Mouse (Mus musculus) midbrain, embryonic 14.5 days (tissue): Measurements from ENCODE around the gene Alkbh8. TPM values are rescaled to one million over a fixed set of nuclear protein-coding genes. Genes with fewer than 3 reads are reported as not detected.
"Not testable (repeated sequence)": the region's sequence is repeated elsewhere in the genome, so short reads cannot be mapped to it uniquely, and the experiment has no call there.

Experiments
- ATAC-seq: fragments of 200-750 bp; cut with Nextera tagmentation; 2 replicates; pipeline ENCODE4 v1.8.0; 2017; ENCODE audit warnings: moderate number of reproducible peaks, moderate library complexity; ENCODE audit not compliant: low FRiP score, low TSS enrichment
- DNase-seq: peaks from one replicate; pipeline ENCODE4 v3.0.0-alpha.2; 2015
- H3K27ac ChIP-seq: fragments of 300-500 bp; sonication (generic); replicated peaks from 2 replicates; pipeline ENCODE4 v1.5.1; 2014; ENCODE audit warnings: mild to moderate bottlenecking, low read depth, low read length, moderate library complexity
- H3K27me3 ChIP-seq: fragments of 300-500 bp; sonication (generic); 2 replicates; pipeline ENCODE4 v1.6.1; 2014; ENCODE audit warnings: low read length, control low read depth, mixed read lengths; ENCODE audit not compliant: control insufficient read depth, insufficient read depth
- H3K36me3 ChIP-seq: fragments of 300-500 bp; sonication (generic); 2 replicates; pipeline ENCODE4 v1.6.1; 2014; ENCODE audit warnings: low read length, control low read depth; ENCODE audit not compliant: control insufficient read depth, insufficient read depth
- H3K4me1 ChIP-seq: fragments of 300-500 bp; sonication (generic); 2 replicates; pipeline ENCODE4 v1.6.1; 2014; ENCODE audit warnings: mild to moderate bottlenecking, antibody characterized with exemption, low read length, control low read depth; ENCODE audit not compliant: control insufficient read depth, insufficient read depth
- H3K4me2 ChIP-seq: fragments of 300-500 bp; sonication (generic); 2 replicates; pipeline ENCODE4 v1.6.1; 2014; ENCODE audit warnings: mild to moderate bottlenecking, low read length, moderate library complexity
- H3K4me3 ChIP-seq: fragments of 300-500 bp; sonication (generic); replicated peaks from 2 replicates; pipeline ENCODE4 v1.5.1; 2014; ENCODE audit warnings: low read depth, low read length
- H3K9ac ChIP-seq: fragments of 300-500 bp; sonication (generic); replicated peaks from 2 replicates; pipeline ENCODE4 v1.6.1; 2014; ENCODE audit warnings: mild to moderate bottlenecking, low read length, moderate library complexity
- H3K9me3 ChIP-seq: fragments of 300-500 bp; sonication (generic); 2 replicates; pipeline ENCODE4 v1.6.1; 2016; ENCODE audit warnings: low read length, control low read depth, mixed read lengths; ENCODE audit not compliant: control insufficient read depth
- WGBS: fragments of 180-500 bp; shearing (Covaris S2); extraction: QIAGEN DNeasy Blood & Tissue Kit; methylation state at CpG from one replicate; pipeline ENCODE4 v1.1.7; 2014; 5-methylcytosine and 5-hydroxymethylcytosine counted together
- polyA plus RNA-seq: library from polyadenylated mRNA; unstranded; fragments of >200 nt; fragmentation: Nextera tagmentation; extraction: Ambion mirVana; gene quantifications from 2 replicates; pipeline ENCODE4 v1.2.1, GENCODE M21; 2014

The Alkbh8 gene
- polyA plus RNA-seq, 1 experiment from 2014 or later = 70.1 TPM

DNA sequence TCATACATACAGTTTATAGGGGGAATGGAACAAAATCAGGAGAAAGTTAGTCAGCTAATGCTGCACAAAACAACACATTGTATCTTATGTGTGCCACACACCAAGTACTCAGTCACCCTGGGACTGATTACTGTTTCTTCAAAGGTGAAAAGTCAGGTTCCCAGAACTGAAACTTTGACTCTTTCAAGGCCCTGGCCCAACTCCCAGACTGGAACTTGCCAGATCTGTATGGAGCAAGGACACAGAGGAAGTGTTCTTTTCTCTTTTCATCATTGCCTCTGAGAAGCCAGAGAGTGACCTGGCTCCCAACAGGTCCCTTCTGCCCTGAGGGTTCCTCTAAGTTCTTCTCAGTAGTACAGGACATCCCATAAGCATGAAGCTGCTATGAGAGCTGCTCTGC lies 10.2 kb downstream of the Alkbh8 start:
- Histone ChIP-seq H3K4me3 (no peak overlapping the region), H3K27me3 (no peaks in the 10 kb centered on the region), H3K27ac (no peak overlapping the region), H3K4me1 (no peaks in the 10 kb centered on the region), H3K4me2 (no peak overlapping the region), H3K9me3 (no peaks in the 10 kb centered on the region), H3K36me3 (peaks cover 58% of the 10 kb centered on the region), H3K9ac (no peak overlapping the region)
- DNase-seq (no peak), ATAC-seq (no peak)

DNA sequence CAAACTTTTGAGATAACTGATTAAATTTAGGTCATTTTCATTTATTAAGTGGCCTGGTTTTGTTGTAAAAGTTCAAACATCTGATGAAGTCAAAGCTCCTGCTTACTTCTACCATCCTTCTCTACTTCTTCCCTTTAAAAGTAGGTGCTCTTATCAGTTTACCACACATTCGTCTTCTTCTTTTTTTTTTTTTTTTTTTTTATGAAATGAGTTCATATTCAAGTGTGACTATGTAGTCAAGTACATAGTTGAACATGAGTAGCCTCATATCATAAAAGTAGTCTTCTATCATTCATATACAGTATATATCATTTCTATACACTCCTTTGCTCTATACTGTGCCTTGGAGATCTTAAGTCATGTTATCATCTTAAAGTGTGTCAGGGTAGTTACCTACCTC lies 11.0 kb downstream of the Alkbh8 start:
- no peak overlapping the region for H3K4me2 ChIP-seq
- no peak overlapping the region for H3K9ac ChIP-seq
- ATAC-seq (no peak), DNase-seq (no peak)
- H3K27ac ChIP-seq = no peak overlapping the region
- no peak overlapping the region for H3K4me3 ChIP-seq
- no peaks in the 10 kb centered on the region for H3K9me3 ChIP-seq
- no peaks in the 10 kb centered on the region for H3K27me3 ChIP-seq
- no peaks in the 10 kb centered on the region for H3K4me1 ChIP-seq
- H3K36me3 ChIP-seq = peaks cover 63% of the 10 kb centered on the region
- WGBS = 93% methylated on average over 1 of the region's 1 CpGs

DNA sequence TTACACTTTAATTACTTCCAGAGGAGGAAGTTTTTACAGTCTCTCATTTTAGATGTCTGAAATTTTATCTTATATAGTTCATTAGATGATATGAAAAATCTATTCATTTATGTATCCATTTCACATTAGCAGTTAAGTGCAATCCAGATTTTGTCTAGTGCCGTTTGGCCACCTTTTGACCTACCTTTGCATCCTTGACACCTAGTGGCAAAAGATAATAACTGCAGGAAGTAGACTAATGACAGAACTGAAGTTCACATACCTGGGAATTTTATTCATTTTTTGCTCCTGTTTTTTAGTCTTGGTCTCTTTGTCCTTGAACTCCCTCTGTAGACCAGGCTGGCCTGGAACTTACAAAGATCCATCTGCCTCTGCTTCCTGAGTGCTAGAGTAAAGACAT lies 15.1 kb downstream of the Alkbh8 start:
- H3K4me3 ChIP-seq = no peak overlapping the region
- 86% methylated on average over 1 of the region's 1 CpGs for WGBS
- no peaks in the 10 kb centered on the region for H3K9me3 ChIP-seq
- DNase-seq = peak; percentile 8
- no peaks in the 10 kb centered on the region for H3K27me3 ChIP-seq
- no peak overlapping the region for H3K4me2 ChIP-seq
- ATAC-seq = no peak
- H3K4me1 ChIP-seq = no peaks in the 10 kb centered on the region
- H3K27ac ChIP-seq = no peak overlapping the region
- no peak overlapping the region for H3K9ac ChIP-seq
- H3K36me3 ChIP-seq = peaks cover 62% of the 10 kb centered on the region

DNA sequence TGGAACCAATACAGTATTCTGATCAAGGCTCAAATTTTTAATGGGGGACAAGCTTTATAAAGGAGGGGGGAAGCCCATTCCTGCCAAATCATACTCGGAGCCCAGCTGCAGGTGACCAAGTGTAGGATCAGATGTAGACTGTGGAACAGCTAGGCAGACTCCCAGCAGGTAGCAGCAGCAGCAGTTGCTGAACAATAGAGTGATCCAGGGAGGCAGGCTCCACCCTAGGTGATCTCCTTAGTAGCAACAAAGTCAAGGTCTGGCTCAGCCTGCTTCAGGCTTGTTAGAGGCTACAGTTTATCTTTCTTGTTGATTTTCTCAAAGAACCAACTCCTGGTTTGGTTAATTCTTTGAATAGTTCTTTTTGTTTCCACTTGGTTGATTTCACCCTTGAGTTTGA lies 41.4 kb downstream of the Alkbh8 start:
- not testable (repeated sequence) for DNase-seq, H3K9me3 ChIP-seq, H3K27me3 ChIP-seq, H3K4me2 ChIP-seq, ATAC-seq, H3K4me1 ChIP-seq, H3K9ac ChIP-seq, H3K4me3 ChIP-seq, H3K27ac ChIP-seq
- H3K36me3 ChIP-seq = peaks cover 13% of the 10 kb centered on the region
- WGBS = 31% methylated on average over 1 of the region's 1 CpGs

DNA sequence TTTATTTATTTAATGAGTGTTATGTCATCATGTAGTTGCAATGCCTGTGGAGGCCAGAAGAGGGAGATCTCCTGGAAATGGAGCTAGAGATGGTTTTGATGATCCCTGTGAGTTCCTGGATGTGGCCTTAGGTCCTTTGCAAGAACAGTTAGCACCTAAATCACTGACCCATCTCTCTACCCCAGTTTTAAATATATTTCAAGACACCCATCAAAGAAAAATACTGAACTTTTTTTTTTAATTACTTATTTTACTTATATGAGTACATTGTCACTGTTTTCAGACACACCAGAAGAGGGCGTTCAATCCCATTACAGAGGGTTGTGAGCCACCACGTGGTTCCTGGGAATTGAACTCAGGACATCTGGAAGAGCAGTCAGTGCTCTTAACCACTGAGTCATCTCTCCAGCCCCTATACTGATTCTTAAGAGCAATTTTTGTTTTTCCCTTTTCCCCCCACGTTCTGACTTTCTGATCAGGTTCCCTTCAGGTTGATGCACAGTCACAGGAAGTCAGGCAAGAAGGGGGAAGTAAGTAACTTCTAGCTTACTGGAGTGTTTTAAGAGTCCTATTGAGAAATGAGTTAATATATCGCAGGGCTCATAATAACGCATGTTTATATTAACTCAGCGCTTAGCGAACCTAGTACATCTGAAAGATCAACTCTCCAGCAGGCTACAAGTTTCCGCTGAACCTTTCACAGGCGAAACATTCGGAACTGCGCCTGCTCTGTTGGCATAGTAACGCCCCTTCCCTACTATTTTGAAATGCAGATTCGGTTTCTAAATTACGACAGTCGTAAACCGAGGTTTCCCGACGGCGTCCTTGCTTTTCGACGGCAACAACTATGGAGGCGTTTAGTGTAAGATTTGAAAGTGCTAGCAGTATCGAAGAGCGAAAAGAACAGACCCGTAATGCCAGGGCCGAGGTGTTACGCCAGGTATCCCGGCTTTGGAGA lies 68.6 kb downstream of the Alkbh8 start, which contains the start of gene Cwf19l2:
Gene Cwf19l2 (plus strand): TSS at position 342 of the 958 bp plus-strand sequence.
- DNase-seq (peak; percentile 96), ATAC-seq (peak; percentile 94)
- Histone ChIP-seq H3K4me1 (no peaks in the 10 kb centered on the region), H3K27ac (0 out of 2 replicates have a peak within 1 kb of the TSS, but pooled peaks have one; percentile 33), H3K4me3 (peak within 1 kb of the TSS; percentile 56), H3K36me3 (no peaks in the 10 kb centered on the region), H3K27me3 (no peaks in the 10 kb centered on the region), H3K4me2 (peak within 1 kb of the TSS; percentile 53), H3K9ac (peak within 1 kb of the TSS; percentile 39), H3K9me3 (no peaks in the 10 kb centered on the region)
- WGBS = under 1% methylated on average over 28 of the region's 28 CpGs

DNA sequence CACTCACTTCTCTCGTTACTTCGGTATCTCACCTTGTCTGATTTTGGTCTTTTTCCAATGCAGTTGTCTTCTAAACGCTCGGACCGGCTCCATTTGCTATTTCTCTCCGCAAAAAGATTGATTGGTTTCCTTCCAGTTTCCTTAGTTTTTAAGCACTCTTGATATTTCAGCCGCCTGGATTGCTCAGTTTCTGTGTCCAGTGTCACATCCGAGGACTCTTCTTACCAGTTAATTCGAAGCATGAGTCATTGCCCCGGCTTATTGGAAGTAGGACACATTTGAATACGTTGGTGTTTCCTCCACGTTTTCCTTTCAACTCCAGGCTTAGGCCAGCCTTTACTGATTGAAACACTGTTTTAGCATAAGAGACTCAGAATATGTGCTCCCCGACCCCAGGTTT lies 69.4 kb downstream of the Alkbh8 start:
- H3K4me1 ChIP-seq = no peaks in the 10 kb centered on the region
- H3K27me3 ChIP-seq = no peaks in the 10 kb centered on the region
- DNase-seq = peak; percentile 38
- 1% methylated on average over 13 of the region's 13 CpGs for WGBS
- peak overlapping the region; percentile 39 for H3K9ac ChIP-seq
- 0 out of 2 replicates have a peak overlapping the region, but pooled peaks have one; percentile 33 for H3K27ac ChIP-seq
- ATAC-seq = no peak
- no peaks in the 10 kb centered on the region for H3K36me3 ChIP-seq
- H3K4me3 ChIP-seq = peak overlapping the region; percentile 56
- no peaks in the 10 kb centered on the region for H3K9me3 ChIP-seq
- peak overlapping the region; percentile 53 for H3K4me2 ChIP-seq

DNA sequence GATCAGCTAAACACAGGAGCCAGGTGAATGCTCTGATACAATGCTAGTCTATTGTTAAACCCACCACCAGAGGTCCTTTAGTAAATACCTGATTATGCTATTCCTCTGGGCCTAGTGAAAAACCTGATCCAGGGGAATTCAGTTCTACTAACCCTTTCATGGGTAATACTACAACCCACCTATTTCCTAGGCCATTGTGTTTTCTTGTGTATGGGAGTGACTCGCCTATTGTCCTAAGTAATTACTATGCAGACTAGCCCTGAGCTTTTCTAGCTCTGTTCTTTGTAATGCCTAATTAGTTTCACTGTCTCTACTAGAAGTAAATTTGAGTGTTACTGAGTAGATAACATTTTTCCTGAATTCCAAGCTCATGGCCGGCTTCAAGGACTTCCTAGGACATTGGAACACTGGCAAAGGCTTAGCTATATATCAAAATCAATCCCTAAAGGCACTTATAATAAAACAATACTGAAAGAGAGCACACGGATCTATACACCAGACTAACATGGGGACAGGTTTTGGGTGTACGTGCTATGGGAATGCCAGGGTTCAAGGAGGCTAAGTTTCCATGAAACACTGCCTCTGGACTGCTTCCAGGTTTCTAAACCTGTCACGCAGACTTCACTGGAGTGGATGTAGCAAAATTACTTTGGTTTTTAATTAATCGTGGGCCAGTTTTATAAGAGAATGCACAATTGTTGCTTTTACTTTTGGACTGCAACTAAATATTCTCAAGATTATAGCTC lies 104.8 kb downstream of the Alkbh8 start:
- WGBS = 89% methylated on average over 6 of the region's 6 CpGs
- not testable (repeated sequence) for H3K27me3 ChIP-seq, H3K36me3 ChIP-seq, H3K9ac ChIP-seq, H3K4me1 ChIP-seq, H3K27ac ChIP-seq, H3K4me2 ChIP-seq, ATAC-seq, H3K4me3 ChIP-seq, DNase-seq, H3K9me3 ChIP-seq
